Mouse (Mus musculus): Measurements from ENCODE around the gene Slamf9.

DNA sequence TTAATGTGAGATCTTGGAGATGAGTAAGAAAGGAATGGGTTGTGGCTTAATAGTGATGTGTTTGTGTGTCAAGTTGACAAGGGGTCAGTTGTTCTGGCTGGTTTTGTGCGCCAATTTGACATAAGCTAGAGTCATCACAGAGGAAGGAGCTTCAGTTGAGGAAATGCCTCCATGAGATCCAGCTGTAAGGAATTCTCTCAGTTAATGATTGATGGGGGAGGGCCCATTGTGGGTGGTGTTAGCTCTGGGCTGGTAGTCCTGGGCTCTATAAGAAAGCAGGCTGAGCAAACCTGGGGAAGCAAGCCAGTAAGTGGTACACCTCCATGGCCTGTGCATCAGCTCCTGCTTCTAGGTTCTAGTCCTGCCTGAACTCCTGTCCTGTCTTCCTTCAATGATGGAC is 46.5 kb upstream of the Slamf9 start:
- no peak for TF ChIP-seq SIN3A (IDR thresholded peaks at IDR 0.05; ENCODE audit: low read length)
- TF ChIP-seq TCF12 (IDR thresholded peaks at IDR 0.05; ENCODE audit: low read depth, low read length) = no peak
- TF ChIP-seq HCFC1 (IDR thresholded peaks at IDR 0.05; ENCODE audit: low read depth, low read length) = no peak
- no peak for TF ChIP-seq ZC3H11A (IDR thresholded peaks at IDR 0.05; ENCODE audit: low read depth, low read length)
- no peak for TF ChIP-seq ELF1 (IDR thresholded peaks at IDR 0.05; ENCODE audit: low read depth, low read length)
- TF ChIP-seq POLR2A (IDR thresholded peaks at IDR 0.05; ENCODE audit: low read depth, low read length) = no peak
- no peak for TF ChIP-seq CHD2 (IDR thresholded peaks at IDR 0.05; ENCODE audit: low read length)
- no peak for TF ChIP-seq TBP (conservative IDR thresholded peaks at IDR 0.05; ENCODE audit: low read depth, low read length)
- TF ChIP-seq CTCF (conservative IDR thresholded peaks at IDR 0.05 in 1 of 2, IDR thresholded peaks at IDR 0.05 in 1 of 2; ENCODE audit: low read depth in 2 of 2, low read length in 2 of 2) = no peak
- no peak for TF ChIP-seq E2F4 (IDR thresholded peaks at IDR 0.05; ENCODE audit: insufficient replicate concordance, low read depth, low read length)
